ENCODE assay signal across 10 mouse cellular contexts in genomic region chr13:32449710-32450417, GRCm38 (mm10).
DNase-seq lines count a peak whose midpoint lies in the region; ATAC-seq and TF ChIP-seq lines count a peak whose summit lies in the region.
"Had no signal": no experiment of that assay in that cellular context is flagged by ENCODE, and none has a peak within 500 bp of the region (broad histone marks: within the 10 kb centered on the region; RNA-seq: fewer than 3 reads in every experiment).

No protein-coding gene starts in this region.

- peak; percentile 63 for DNase-seq in embryo, embryonic 11 days
- DNase-seq in gastrocnemius, postnatal 25 days: peak; percentile 73
- peak; percentile 55 for DNase-seq in lung, postnatal 0 days (ENCODE audit: low spot score)
- DNase-seq in thymus, postnatal 36 days: no peak
- no peak for DNase-seq in liver, postnatal 0 days
- no peak for DNase-seq in spleen, postnatal 36 days (ENCODE audit: low spot score in 2 of 2)
- DNase-seq: cerebellum, adult 9-10 months had no signal

- H3K9ac ChIP-seq in kidney, embryonic 14.5 days (ENCODE audit: low read depth, low read length): no peak overlapping the region
- H3K9ac ChIP-seq in kidney, embryonic 16.5 days (replicated peaks; ENCODE audit: low read length): no peak overlapping the region
- H3K9ac ChIP-seq in lung, postnatal 0 days (replicated peaks; ENCODE audit: low read depth): no peak overlapping the region
- no peak overlapping the region for H3K9ac ChIP-seq in liver, postnatal 0 days (replicated peaks)

- peaks cover 9% of the 10 kb centered on the region; the same call in 1 of the 2 replicates for H3K4me1 ChIP-seq in kidney, embryonic 14.5 days (ENCODE audit: control insufficient read depth, insufficient read depth, low read length)
- H3K4me1 ChIP-seq in kidney, embryonic 16.5 days (ENCODE audit: insufficient read depth, low read length): 0 out of 2 replicates have a peak, but pooled peaks cover under 1% of the 10 kb centered on the region
- no peaks in the 10 kb centered on the region for H3K4me1 ChIP-seq in lung, postnatal 0 days (ENCODE audit: insufficient read depth, low read depth, low read length)
- no peaks in the 10 kb centered on the region for H3K4me1 ChIP-seq in liver, postnatal 0 days (ENCODE audit: insufficient read depth)

- TF ChIP-seq CTCF in lung, postnatal 0 days (IDR thresholded peaks at IDR 0.05): no peak
- no peak for TF ChIP-seq CTCF in liver, postnatal 0 days (IDR thresholded peaks at IDR 0.05; ENCODE audit: low read depth)

- no peaks in the 10 kb centered on the region for H3K27me3 ChIP-seq in kidney, embryonic 14.5 days (ENCODE audit: control insufficient read depth, insufficient read depth, low read length)
- no peaks in the 10 kb centered on the region for H3K27me3 ChIP-seq in kidney, embryonic 16.5 days (ENCODE audit: insufficient read depth, low read length)
- H3K27me3 ChIP-seq in lung, postnatal 0 days (replicated peaks; ENCODE audit: insufficient read depth, low read length): no peaks in the 10 kb centered on the region
- H3K27me3 ChIP-seq in liver, postnatal 0 days (ENCODE audit: insufficient read depth, low read length): no peaks in the 10 kb centered on the region

- H3K4me3 ChIP-seq in kidney, embryonic 14.5 days (ENCODE audit: low read length): no peak overlapping the region
- no peak overlapping the region for H3K4me3 ChIP-seq in kidney, embryonic 16.5 days (ENCODE audit: low read length)
- no peak overlapping the region for H3K4me3 ChIP-seq in lung, postnatal 0 days (ENCODE audit: low read depth, low read length)
- no peak overlapping the region for H3K4me3 ChIP-seq in liver, postnatal 0 days (ENCODE audit: low read depth, low read length)

- TF ChIP-seq EP300 in lung, postnatal 0 days (IDR thresholded peaks at IDR 0.05): no peak
- no peak for TF ChIP-seq EP300 in liver, postnatal 0 days (IDR thresholded peaks at IDR 0.05; ENCODE audit: low read depth)

- H3K36me3 ChIP-seq in kidney, embryonic 14.5 days (ENCODE audit: control insufficient read depth, insufficient read depth, low read length): no peaks in the 10 kb centered on the region
- no peaks in the 10 kb centered on the region for H3K36me3 ChIP-seq in kidney, embryonic 16.5 days (ENCODE audit: insufficient read depth, low read length)
- no peaks in the 10 kb centered on the region for H3K36me3 ChIP-seq in lung, postnatal 0 days (ENCODE audit: insufficient read depth, low read length)
- H3K36me3 ChIP-seq in liver, postnatal 0 days (replicated peaks; ENCODE audit: insufficient read depth, low read length): no peaks in the 10 kb centered on the region

- H3K4me2 ChIP-seq in kidney, embryonic 14.5 days (replicated peaks; ENCODE audit: low read depth, low read length): no peak overlapping the region
- no peak overlapping the region for H3K4me2 ChIP-seq in kidney, embryonic 16.5 days (replicated peaks; ENCODE audit: low read depth, low read length)
- H3K4me2 ChIP-seq in lung, postnatal 0 days (replicated peaks; ENCODE audit: low read depth, low read length): no peak overlapping the region
- H3K4me2 ChIP-seq in liver, postnatal 0 days (ENCODE audit: low read depth, low read length): no peak overlapping the region
- H3K4me2 ChIP-seq: midbrain, embryonic 11.5 days had no signal

- 32% methylated on average over 8 of the region's 8 CpGs for WGBS in kidney, embryonic 14.5 days
- WGBS in kidney, embryonic 16.5 days: 41% methylated on average over 8 of the region's 8 CpGs
- WGBS in lung, postnatal 0 days: 66% methylated on average over 8 of the region's 8 CpGs
- whole genome bisulfite sequencing in liver, postnatal 0 days (ENCODE audit: insufficient replicate concordance): 69% methylated on average over 8 of the region's 8 CpGs

- ATAC-seq in kidney, embryonic 14.5 days (ENCODE audit: low FRiP score, low TSS enrichment): peak; percentile 60
- ATAC-seq in kidney, embryonic 16.5 days (ENCODE audit: low FRiP score, low TSS enrichment): no peak
- peak; percentile 38 for ATAC-seq in lung, postnatal 0 days
- no peak for ATAC-seq in liver, postnatal 0 days

- H3K9me3 ChIP-seq in kidney, embryonic 14.5 days (ENCODE audit: control insufficient read depth, low read length): no peaks in the 10 kb centered on the region
- H3K9me3 ChIP-seq in kidney, embryonic 16.5 days (ENCODE audit: low read length): no peaks in the 10 kb centered on the region
- no peaks in the 10 kb centered on the region for H3K9me3 ChIP-seq in lung, postnatal 0 days (ENCODE audit: low read length)
- H3K9me3 ChIP-seq in liver, postnatal 0 days (ENCODE audit: low read length): no peaks in the 10 kb centered on the region

- H3K27ac ChIP-seq in kidney, embryonic 14.5 days (ENCODE audit: low read depth, low read length): no peak overlapping the region
- H3K27ac ChIP-seq in kidney, embryonic 16.5 days (ENCODE audit: low read length): no peak overlapping the region
- no peak overlapping the region for H3K27ac ChIP-seq in lung, postnatal 0 days (ENCODE audit: low read length)
- no peak overlapping the region for H3K27ac ChIP-seq in liver, postnatal 0 days (ENCODE audit: low read depth)

Comparison
In these comparisons a context has a peak if more than half of its experiments do, and no peak if none do; other contexts are left out.
1. ATAC-seq: peak in kidney, embryonic 14.5 days (single experiment) and lung, postnatal 0 days (single experiment); none in kidney, embryonic 16.5 days (single experiment) and liver, postnatal 0 days (single experiment).
2. DNase-seq: peak in embryo, embryonic 11 days (single experiment), gastrocnemius, postnatal 25 days (single experiment) and lung, postnatal 0 days (single experiment); none in thymus, postnatal 36 days (0 of 2), liver, postnatal 0 days (single experiment) and spleen, postnatal 36 days (0 of 2).